Mouse (Mus musculus): ENCODE data around the gene Ltc4s. TPM values are rescaled to one million over a fixed set of nuclear protein-coding genes. Genes with fewer than 3 reads are reported as not detected.

Gene Ltc4s
- polyA plus RNA-seq, 1 experiment, result 13.1 TPM

DNA sequence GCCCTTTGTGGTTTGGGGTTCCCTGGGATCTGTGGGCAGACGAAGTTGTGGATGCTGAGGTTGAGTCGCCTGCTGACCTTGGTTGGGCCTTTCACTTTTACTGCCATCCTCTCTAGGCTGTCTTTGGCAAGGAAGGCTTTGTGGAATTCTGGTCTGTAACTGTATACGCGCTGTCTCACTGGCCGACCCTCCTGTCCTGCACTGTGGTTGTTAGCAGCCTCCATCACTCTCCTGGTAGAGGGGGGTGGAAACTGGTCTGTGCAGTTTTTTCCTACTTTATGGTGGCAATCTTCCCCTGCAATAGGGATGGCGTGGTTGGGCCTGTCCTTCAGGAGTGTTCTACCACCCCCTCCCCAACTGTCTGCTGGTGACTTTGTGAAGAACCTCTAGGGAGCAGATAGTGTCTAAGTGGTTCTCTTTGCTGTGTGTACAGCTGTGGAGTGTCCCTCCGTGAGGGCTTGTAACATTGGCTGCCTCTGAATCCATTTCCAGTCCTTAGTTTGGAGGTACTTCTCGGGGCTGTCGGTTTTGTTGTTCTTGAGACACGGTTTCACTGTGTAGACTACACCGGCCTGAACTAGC, 14.4 kb upstream of the Ltc4s start:
- no peak overlapping the region for H3K4me3 ChIP-seq (ENCODE audit: insufficient read depth, low read length)
- no peak overlapping the region for H3K27ac ChIP-seq (ENCODE audit: insufficient read depth, low read depth, low read length)
- TF ChIP-seq POLR2A (IDR thresholded peaks at IDR 0.05; ENCODE audit: borderline replicate concordance, low read depth, low read length) (no peak), CTCF (IDR thresholded peaks at IDR 0.05; ENCODE audit: low read depth, low read length) (no peak)
- peaks cover 25% of the 10 kb centered on the region for H3K4me1 ChIP-seq (ENCODE audit: control insufficient read depth, insufficient read depth, low read length)

GRCm38 (mm10) chr11:50252166-50252565, 13.8 kb upstream of the Ltc4s start:
- H3K27ac ChIP-seq (ENCODE audit: insufficient read depth, low read depth, low read length), result peak overlapping the region; percentile 5; the same call in 1 of the 2 replicates
- peaks cover 25% of the 10 kb centered on the region for H3K4me1 ChIP-seq (ENCODE audit: control insufficient read depth, insufficient read depth, low read length)
- TF ChIP-seq CTCF (IDR thresholded peaks at IDR 0.05; ENCODE audit: low read depth, low read length), result no peak
- TF ChIP-seq POLR2A (IDR thresholded peaks at IDR 0.05; ENCODE audit: borderline replicate concordance, low read depth, low read length), result no peak

GRCm38 (mm10) chr11:50248473-50249171, 10.2 kb upstream of the Ltc4s start:
- TF ChIP-seq POLR2A (IDR thresholded peaks at IDR 0.05; ENCODE audit: borderline replicate concordance, low read depth, low read length), result no peak
- TF ChIP-seq CTCF (IDR thresholded peaks at IDR 0.05; ENCODE audit: low read depth, low read length), result no peak
- H3K4me1 ChIP-seq (ENCODE audit: control insufficient read depth, insufficient read depth, low read length), result peaks cover 43% of the 10 kb centered on the region
- no peak overlapping the region for H3K4me3 ChIP-seq (ENCODE audit: insufficient read depth, low read length)
- no peak overlapping the region for H3K27ac ChIP-seq (ENCODE audit: insufficient read depth, low read depth, low read length)

More at GRCm38 (mm10) chr11:50252166-50252565, 13.8 kb upstream of the Ltc4s start:
- no peak overlapping the region for H3K4me3 ChIP-seq (ENCODE audit: insufficient read depth, low read length)

- TF ChIP-seq POLR2A (IDR thresholded peaks at IDR 0.05; ENCODE audit: borderline replicate concordance, low read depth, low read length), result no peak
- Histone ChIP-seq H3K27ac (ENCODE audit: insufficient read depth, low read depth, low read length) (no peak overlapping the region), H3K4me3 (ENCODE audit: insufficient read depth, low read length) (no peak overlapping the region), H3K4me1 (ENCODE audit: control insufficient read depth, insufficient read depth, low read length) (peaks cover 34% of the 10 kb centered on the region)
Measured at GRCm38 (mm10) chr11:50245269-50245668, 6.9 kb upstream of the Ltc4s start.

DNA sequence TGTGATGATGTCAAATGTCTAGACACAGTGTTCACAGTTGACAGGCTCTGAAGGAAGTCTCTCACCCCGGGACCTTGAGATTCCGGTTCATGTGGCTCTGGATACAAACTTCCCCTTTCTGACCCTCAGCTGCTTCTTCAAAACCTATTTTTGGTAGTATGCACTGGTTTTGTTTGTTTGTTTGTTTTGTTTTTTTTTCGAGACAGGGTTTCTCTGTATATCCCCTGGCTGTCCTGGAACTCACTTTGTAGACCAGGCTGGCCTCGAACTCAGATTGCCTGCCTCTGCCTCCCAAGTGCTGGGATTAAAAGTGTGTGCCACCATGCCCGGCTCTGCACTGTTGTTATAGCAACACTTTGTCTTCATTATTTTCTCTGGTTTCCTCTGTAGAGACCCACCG, 5.5 kb upstream of the Ltc4s start:
- peak overlapping the region; percentile 83 for H3K27ac ChIP-seq (ENCODE audit: insufficient read depth, low read depth, low read length)
- peaks cover 43% of the 10 kb centered on the region for H3K4me1 ChIP-seq (ENCODE audit: control insufficient read depth, insufficient read depth, low read length)
- TF ChIP-seq POLR2A (IDR thresholded peaks at IDR 0.05; ENCODE audit: borderline replicate concordance, low read depth, low read length) (no peak), CTCF (IDR thresholded peaks at IDR 0.05; ENCODE audit: low read depth, low read length) (no peak)
- no peak overlapping the region for H3K4me3 ChIP-seq (ENCODE audit: insufficient read depth, low read length)

DNA sequence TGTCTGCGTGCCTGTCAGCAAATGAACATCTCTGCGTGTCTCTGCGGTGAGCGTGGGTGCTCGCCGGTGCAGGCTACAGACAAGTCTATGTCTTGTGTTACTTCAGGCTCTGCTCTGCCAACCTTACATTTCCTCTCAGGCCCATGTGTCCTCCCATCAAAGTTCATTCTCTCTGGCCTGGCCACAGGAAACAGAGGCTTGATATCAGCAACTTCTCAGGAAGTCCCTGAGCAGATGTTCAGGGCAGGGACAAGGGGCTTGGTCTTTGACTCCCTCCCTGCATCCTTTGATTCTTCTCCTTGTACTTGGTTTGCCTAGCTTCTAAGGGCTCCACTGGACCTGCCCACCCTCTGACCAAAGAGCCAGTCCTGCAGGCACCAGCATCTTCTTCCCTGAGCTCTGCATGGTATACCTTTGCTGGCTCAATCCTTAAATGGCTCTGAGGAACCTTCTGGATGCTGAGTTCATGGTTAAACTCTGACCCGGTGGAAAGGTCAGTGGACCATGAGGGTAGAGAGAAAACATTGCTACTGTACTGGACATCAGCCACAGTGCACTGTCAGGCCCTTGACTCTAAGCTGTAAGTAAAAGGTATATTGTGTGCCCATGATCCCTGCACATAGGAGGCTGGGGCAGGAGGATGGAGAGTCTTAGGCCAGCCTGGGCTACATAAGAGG, 2.0 kb upstream of the Ltc4s start:
- peak overlapping the region; percentile 77 for H3K27ac ChIP-seq (ENCODE audit: insufficient read depth, low read depth, low read length)
- no peak overlapping the region for H3K4me3 ChIP-seq (ENCODE audit: insufficient read depth, low read length)
- peaks cover 60% of the 10 kb centered on the region for H3K4me1 ChIP-seq (ENCODE audit: control insufficient read depth, insufficient read depth, low read length)
- TF ChIP-seq POLR2A (IDR thresholded peaks at IDR 0.05; ENCODE audit: borderline replicate concordance, low read depth, low read length) (no peak), CTCF (IDR thresholded peaks at IDR 0.05; ENCODE audit: low read depth, low read length) (no peak)

GRCm38 (mm10) chr11:50238821-50239791, 690 bp upstream of the Ltc4s start:
- Histone ChIP-seq H3K4me3 (ENCODE audit: insufficient read depth, low read length) (peak overlapping the region; percentile 7; the same call in 1 of the 2 replicates), H3K4me1 (ENCODE audit: control insufficient read depth, insufficient read depth, low read length) (peaks cover 48% of the 10 kb centered on the region), H3K27ac (ENCODE audit: insufficient read depth, low read depth, low read length) (peak overlapping the region; percentile 77)
- TF ChIP-seq POLR2A (IDR thresholded peaks at IDR 0.05; ENCODE audit: borderline replicate concordance, low read depth, low read length) (no peak), CTCF (IDR thresholded peaks at IDR 0.05; ENCODE audit: low read depth, low read length) (no peak)

DNA sequence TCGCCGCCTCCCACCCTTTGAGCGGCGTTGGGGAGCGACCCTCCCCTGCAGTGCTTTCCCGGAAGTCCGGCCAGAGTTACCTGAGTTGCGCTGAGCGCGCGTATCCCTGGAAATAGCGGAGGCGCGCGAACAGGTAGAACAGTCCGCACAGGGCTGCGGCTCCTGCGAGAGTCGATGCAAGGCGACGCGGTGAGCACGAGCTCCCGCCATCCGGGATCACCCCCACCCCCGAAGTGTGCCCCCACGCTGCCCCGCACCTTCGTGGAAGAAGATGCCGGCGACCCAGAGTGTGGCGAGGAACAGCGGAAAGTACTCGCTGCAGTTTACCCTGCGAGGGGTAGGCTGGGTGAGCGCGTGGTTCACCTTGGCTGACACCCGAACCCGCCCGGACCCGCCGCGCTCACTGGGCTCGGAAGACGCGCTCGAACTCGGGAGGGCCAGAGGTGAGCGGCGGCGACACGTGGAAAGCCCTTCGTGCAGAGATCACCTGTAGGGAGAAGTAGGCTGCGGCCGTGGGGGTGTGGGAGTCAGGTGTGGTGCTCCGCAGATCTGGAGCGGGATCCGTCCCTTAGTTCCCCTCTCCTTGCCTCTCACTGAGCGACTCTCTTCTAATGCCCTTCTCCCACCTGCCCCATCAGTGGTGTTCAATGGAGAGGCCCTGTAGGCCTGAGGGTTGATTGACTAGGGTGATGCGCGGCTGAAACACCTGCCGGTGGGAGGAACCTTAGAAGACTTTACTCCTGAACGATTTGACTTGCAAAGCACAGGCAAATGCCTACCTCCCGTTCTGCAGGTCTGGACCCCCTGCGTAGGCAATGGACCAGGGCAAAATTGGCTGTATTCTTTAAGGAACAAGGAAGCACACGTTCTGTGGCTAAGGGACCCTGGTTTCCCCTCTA, 1.2 kb downstream of the Ltc4s start:
- TF ChIP-seq CTCF (IDR thresholded peaks at IDR 0.05; ENCODE audit: low read depth, low read length) (no peak), POLR2A (IDR thresholded peaks at IDR 0.05; ENCODE audit: borderline replicate concordance, low read depth, low read length) (no peak)
- Histone ChIP-seq H3K27ac (ENCODE audit: insufficient read depth, low read depth, low read length) (peak overlapping the region; percentile 73), H3K4me1 (ENCODE audit: control insufficient read depth, insufficient read depth, low read length) (peaks cover 43% of the 10 kb centered on the region), H3K4me3 (ENCODE audit: insufficient read depth, low read length) (peak overlapping the region; percentile 64)
